Mouse (Mus musculus) kidney, adult 2 months (tissue): ENCODE results near the gene Tmem30a.

Experiments used
- CTCF ChIP-seq: fragments of 200-500 bp; conservative IDR thresholded peaks from 2 replicates; pipeline ENCODE4 v1.5.1; 2011; ENCODE audit warnings: low read depth, mild to moderate bottlenecking, control low read depth, low read length, moderate library complexity, mixed read lengths; ENCODE audit not compliant: insufficient read depth, insufficient read length
- POLR2A ChIP-seq: fragments of 200-500 bp; IDR thresholded peaks from one replicate; pipeline ENCODE4 v1.6.1; 2011; ENCODE audit warnings: low read depth, low read length, control low read depth

- TF ChIP-seq POLR2A (no peak), CTCF (no peak)
Measured at GRCm38 (mm10) chr9:79814592-79814991, 21.3 kb upstream of the Tmem30a start.
